10 mouse cellular contexts compared by ENCODE assay signal in genomic region chr3:24784108-24784507, GRCm38 (mm10).
"Had no signal": no experiment of that assay in that cellular context is flagged by ENCODE, and none has a peak within 500 bp of the region (broad histone marks: within the 10 kb centered on the region; RNA-seq: fewer than 3 reads in every experiment).

No protein-coding gene starts in this region.

- H3K4me1 ChIP-seq: megakaryocyte, embryonic 14.5 days; midbrain, embryonic 15.5 days; neural tube, embryonic 12.5 days had no signal

- ATAC-seq: midbrain, embryonic 15.5 days had no signal

- H3K4me2 ChIP-seq: midbrain, embryonic 11.5 days; midbrain, embryonic 15.5 days; neural tube, embryonic 12.5 days had no signal

- H3K36me3 ChIP-seq: limb, embryonic 12.5 days; midbrain, embryonic 15.5 days; neural tube, embryonic 12.5 days had no signal

- H3K4me3 ChIP-seq: layer of hippocampus, adult 2 months; limb, embryonic 12.5 days; megakaryocyte, embryonic 14.5 days; midbrain, embryonic 15.5 days; neural tube, embryonic 12.5 days had no signal

- H3K27me3 ChIP-seq: limb, embryonic 12.5 days; megakaryocyte, embryonic 14.5 days; midbrain, embryonic 15.5 days; neural tube, embryonic 12.5 days had no signal

- H3K9me3 ChIP-seq: limb, embryonic 12.5 days; midbrain, embryonic 15.5 days; neural tube, embryonic 12.5 days had no signal

- DNase-seq: liver; thymus, adult 2 months; thymus, postnatal 36 days had no signal

- H3K27ac ChIP-seq: layer of hippocampus, adult 2 months; limb, embryonic 12.5 days; macrophage; midbrain, embryonic 15.5 days; neural tube, embryonic 12.5 days had no signal

- H3K9ac ChIP-seq: limb, embryonic 12.5 days; midbrain, embryonic 15.5 days; neural tube, embryonic 12.5 days had no signal
